Mouse (Mus musculus): ENCODE measurements around the gene Nos1.

DNA sequence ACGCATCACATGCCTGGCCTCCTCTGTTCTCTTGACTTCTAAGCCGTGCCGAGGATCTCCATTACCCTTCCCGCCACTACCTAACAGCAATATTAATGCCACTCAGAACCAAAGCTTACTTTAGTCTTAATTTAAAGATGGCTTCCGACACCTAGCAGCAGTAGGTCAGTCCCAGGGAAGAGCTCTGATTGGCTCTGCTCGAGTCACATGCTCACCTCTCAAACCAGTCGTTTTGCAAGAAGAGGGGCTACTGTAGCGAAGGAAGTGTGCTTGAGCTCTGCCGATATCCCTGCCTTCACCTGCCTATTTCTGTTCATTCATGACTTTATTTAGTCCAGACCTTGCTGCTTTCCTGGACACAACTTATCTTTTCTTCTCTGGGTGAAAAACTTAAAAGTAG lies 43.0 kb downstream of the Nos1 start:
- no peak for TF ChIP-seq CTCF (IDR thresholded peaks at IDR 0.05; ENCODE audit: low read depth)
- no peak for TF ChIP-seq EP300 (IDR thresholded peaks at IDR 0.05; ENCODE audit: low read depth)

All from heart, postnatal 0 days (tissue).